ENCODE assay signal across 12 mouse cellular contexts in the genomic region with DNA sequence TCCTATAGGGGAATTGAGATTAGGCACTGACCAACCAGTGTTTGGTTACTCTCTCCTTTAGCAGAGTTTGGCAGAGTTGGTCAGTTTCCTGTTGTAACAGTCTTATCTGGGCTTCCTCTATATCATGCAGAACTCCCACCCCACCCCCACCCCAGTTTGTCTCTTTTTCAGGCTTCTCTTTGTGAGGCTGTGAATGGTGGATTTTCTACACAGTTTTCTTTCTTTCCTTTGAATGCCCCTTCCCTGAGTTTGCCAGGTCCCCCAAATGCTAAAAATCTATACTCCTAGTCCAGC.
DNase-seq lines count a peak whose midpoint lies in the region; ATAC-seq and TF ChIP-seq lines count a peak whose summit lies in the region.
"Had no signal": no experiment of that assay in that cellular context is flagged by ENCODE, and none has a peak within 500 bp of the region (broad histone marks: within the 10 kb centered on the region; RNA-seq: fewer than 3 reads in every experiment).

No protein-coding gene starts in this region.

- H3K27ac ChIP-seq in forebrain, embryonic 13.5 days = no peak overlapping the region
- H3K27ac ChIP-seq in forebrain, embryonic 14.5 days (ENCODE audit: low read depth, low read length) = no peak overlapping the region
- peak overlapping the region; percentile 31; the same call in 1 of the 2 replicates for H3K27ac ChIP-seq in kidney, postnatal 0 days
- H3K27ac ChIP-seq: gastrocnemius, adult 2 months; hindbrain, embryonic 14.5 days had no signal

- no peak overlapping the region for H3K4me2 ChIP-seq in forebrain, embryonic 13.5 days
- H3K4me2 ChIP-seq in forebrain, embryonic 14.5 days (ENCODE audit: low read length) = no peak overlapping the region
- no peak overlapping the region for H3K4me2 ChIP-seq in kidney, postnatal 0 days (ENCODE audit: low read length)
- H3K4me2 ChIP-seq: hindbrain, embryonic 14.5 days had no signal

- in situ Hi-C loops in Patski (cut with MboI; ENCODE audit: low pct_unique_long_range_greater_than_20kb) = no loop called here

- no peak for TF ChIP-seq CTCF in kidney, postnatal 0 days (IDR thresholded peaks at IDR 0.05; ENCODE audit: low read depth)
- TF ChIP-seq CTCF in Patski (IDR thresholded peaks at IDR 0.05) = no peak

- CTCF ChIA-PET in Patski (lab: Charles Lee) = no interaction called here

- H3K9me3 ChIP-seq in forebrain, embryonic 13.5 days (replicated peaks) = no peaks in the 10 kb centered on the region
- no peaks in the 10 kb centered on the region for H3K9me3 ChIP-seq in forebrain, embryonic 14.5 days (replicated peaks; ENCODE audit: control insufficient read depth, low read length)
- no peaks in the 10 kb centered on the region for H3K9me3 ChIP-seq in kidney, postnatal 0 days (replicated peaks; ENCODE audit: low read length)
- H3K9me3 ChIP-seq in megakaryocyte, embryonic 14.5 days = peaks cover 5% of the 10 kb centered on the region; the same call in 1 of the 2 replicates

- no peaks in the 10 kb centered on the region for H3K36me3 ChIP-seq in forebrain, embryonic 13.5 days (ENCODE audit: poor library complexity, severe bottlenecking)
- no peaks in the 10 kb centered on the region for H3K36me3 ChIP-seq in forebrain, embryonic 14.5 days (ENCODE audit: control insufficient read depth, insufficient read depth, low read length)
- H3K36me3 ChIP-seq in kidney, postnatal 0 days (ENCODE audit: insufficient read depth, low read length) = no peaks in the 10 kb centered on the region
- no peaks in the 10 kb centered on the region for H3K36me3 ChIP-seq in megakaryocyte, embryonic 14.5 days (replicated peaks; ENCODE audit: low read length)

- no peak overlapping the region for H3K4me3 ChIP-seq in forebrain, embryonic 13.5 days
- no peak overlapping the region for H3K4me3 ChIP-seq in forebrain, embryonic 14.5 days (ENCODE audit: low read depth, low read length)
- no peak overlapping the region for H3K4me3 ChIP-seq in kidney, postnatal 0 days (replicated peaks; ENCODE audit: low read depth, low read length)
- peak overlapping the region; percentile 23 for H3K4me3 ChIP-seq in megakaryocyte, embryonic 14.5 days (replicated peaks)
- H3K4me3 ChIP-seq: erythroblast, embryonic 14.5 days; gastrocnemius, adult 2 months had no signal

- no peak for DNase-seq in forebrain, embryonic 14.5 days (ENCODE audit: low spot score)
- DNase-seq in kidney, postnatal 0 days (ENCODE audit: low spot score) = no peak
- no peak for DNase-seq in kidney, postnatal 36 days
- DNase-seq in Patski (ENCODE audit: low read depth, low spot score) = no peak
- no peak for DNase-seq in T-cell, adult 2 months (ENCODE audit: low spot score)
- DNase-seq in ovary, postnatal 14 days (ENCODE audit: low spot score) = no peak
- DNase-seq: cerebellum, adult 8-10 months had no signal

- 0 out of 2 replicates have a peak, but pooled peaks have one; percentile 23 for ATAC-seq in forebrain, embryonic 13.5 days
- no peak for ATAC-seq in forebrain, embryonic 14.5 days
- no peak for ATAC-seq in kidney, postnatal 0 days (replicated peaks; ENCODE audit: low FRiP score, low read depth)
- ATAC-seq in Patski = peak; percentile 5

- POLR2A ChIA-PET in Patski (lab: Charles Lee) = no interaction called here

- peaks cover 15% of the 10 kb centered on the region for H3K4me1 ChIP-seq in forebrain, embryonic 13.5 days
- 0 out of 2 replicates have a peak, but pooled peaks cover 3% of the 10 kb centered on the region for H3K4me1 ChIP-seq in forebrain, embryonic 14.5 days (ENCODE audit: control insufficient read depth, insufficient read depth, low read length)
- peaks cover 14% of the 10 kb centered on the region for H3K4me1 ChIP-seq in kidney, postnatal 0 days (replicated peaks; ENCODE audit: insufficient read depth, low read length)
- H3K4me1 ChIP-seq in megakaryocyte, embryonic 14.5 days = peaks cover 45% of the 10 kb centered on the region

- H3K27me3 ChIP-seq in forebrain, embryonic 13.5 days = no peaks in the 10 kb centered on the region
- no peaks in the 10 kb centered on the region for H3K27me3 ChIP-seq in forebrain, embryonic 14.5 days (replicated peaks; ENCODE audit: control insufficient read depth, insufficient read depth, low read length)
- no peaks in the 10 kb centered on the region for H3K27me3 ChIP-seq in kidney, postnatal 0 days (ENCODE audit: insufficient read depth, low read length)
- no peaks in the 10 kb centered on the region for H3K27me3 ChIP-seq in Patski
- peaks cover 5% of the 10 kb centered on the region for H3K27me3 ChIP-seq in megakaryocyte, embryonic 14.5 days (replicated peaks)

- H3K9ac ChIP-seq in forebrain, embryonic 13.5 days = no peak overlapping the region
- H3K9ac ChIP-seq in forebrain, embryonic 14.5 days (ENCODE audit: low read length) = no peak overlapping the region
- H3K9ac ChIP-seq in kidney, postnatal 0 days (ENCODE audit: low read depth, low read length) = no peak overlapping the region
- H3K9ac ChIP-seq: hindbrain, embryonic 14.5 days had no signal

Comparison
In these comparisons a context has a peak if more than half of its experiments do, and no peak if none do; other contexts are left out.
1. ATAC-seq: peak in forebrain, embryonic 13.5 days (single experiment) and Patski (single experiment); none in forebrain, embryonic 14.5 days (single experiment) and kidney, postnatal 0 days (single experiment).